Mouse (Mus musculus) gonadal fat pad, adult 2 months (tissue): ENCODE results near the gene Cutc. TPM values are rescaled to one million over a fixed set of nuclear protein-coding genes. Genes with fewer than 3 reads are reported as not detected.

Source experiments
- DNase-seq: peaks from one replicate; pipeline ENCODE4 v3.0.0-alpha.2; 2012; ENCODE audit warnings: low read depth
- polyA plus RNA-seq: library from polyadenylated mRNA; depleted of rRNA; stranded (reverse); fragments of >200 nt; gene quantifications from 2 replicates; pipeline ENCODE4 v1.2.3, GENCODE M21; 2012

The Cutc gene
- polyA plus RNA-seq, 1 experiment: 9.6 TPM

DNA sequence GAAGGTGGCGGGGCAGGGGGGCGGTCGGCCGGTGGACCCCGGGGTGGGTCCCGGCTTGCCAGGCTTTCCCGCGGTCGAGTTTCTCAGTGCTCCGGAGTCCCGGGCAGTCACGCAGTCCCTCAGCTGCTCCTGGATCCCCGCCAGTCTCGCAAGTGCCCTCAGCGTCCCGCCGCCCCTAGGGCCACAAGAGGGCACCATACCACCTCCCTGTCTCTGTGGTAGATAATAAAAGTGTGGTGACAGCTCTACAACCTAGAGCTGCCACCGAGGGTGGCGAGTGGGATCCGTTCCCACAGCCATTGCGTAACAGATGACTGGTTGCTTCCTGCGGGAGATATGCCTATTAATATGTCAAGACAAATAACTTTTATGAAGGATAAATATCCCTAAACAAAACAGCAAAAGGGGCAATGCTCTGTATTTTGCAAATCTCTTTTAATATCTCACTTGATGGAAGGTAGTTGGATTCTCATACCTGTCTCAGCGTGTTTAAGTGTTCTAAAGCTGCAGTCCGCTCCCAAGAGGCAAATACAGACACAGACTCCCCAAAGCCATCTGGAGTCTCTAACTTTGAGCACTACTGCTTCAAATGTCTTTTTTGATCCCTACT lies 535 bp downstream of the Cutc start:
- peak; percentile 45 for DNase-seq

GRCm38 (mm10) chr19:43754237-43754636 lies 1.4 kb downstream of the Cutc start:
- DNase-seq: no peak

GRCm38 (mm10) chr19:43754872-43755271 lies 2.1 kb downstream of the Cutc start:
- DNase-seq: no peak

GRCm38 (mm10) chr19:43760504-43760903 lies 7.7 kb downstream of the Cutc start:
- no peak for DNase-seq

DNA sequence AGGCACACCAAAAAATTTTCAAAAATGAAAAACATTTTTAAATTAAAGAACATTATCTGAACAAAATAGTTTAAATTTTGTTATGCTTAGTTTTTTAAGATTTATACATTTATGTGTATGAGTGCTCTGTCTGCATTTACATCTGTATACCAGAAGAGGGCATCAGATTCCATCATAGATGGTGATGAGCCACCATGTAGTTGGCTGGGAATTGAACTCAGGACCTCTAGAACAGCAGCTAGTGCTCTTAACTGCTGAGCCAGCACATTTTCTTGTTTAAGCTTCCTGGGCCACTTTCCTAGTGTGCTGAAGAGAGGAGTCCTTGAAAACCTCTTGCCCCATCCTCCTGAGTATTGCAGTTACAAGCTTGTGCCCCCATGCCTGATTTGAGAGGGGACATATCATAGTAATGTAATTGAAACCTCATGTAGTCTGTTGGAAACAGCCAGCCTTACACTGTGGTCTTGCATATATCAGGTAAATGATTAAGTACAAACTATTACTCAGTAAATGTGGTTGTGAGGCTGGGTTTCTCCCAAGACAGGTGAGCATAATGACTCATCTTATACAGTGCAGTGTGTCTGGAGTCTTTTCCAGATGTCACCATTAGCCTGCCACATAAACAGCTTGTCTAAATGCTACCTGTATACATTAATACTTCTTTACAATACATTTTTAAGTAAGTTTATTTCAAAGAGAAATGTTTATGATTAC lies 8.9 kb downstream of the Cutc start:
- no peak for DNase-seq

DNA sequence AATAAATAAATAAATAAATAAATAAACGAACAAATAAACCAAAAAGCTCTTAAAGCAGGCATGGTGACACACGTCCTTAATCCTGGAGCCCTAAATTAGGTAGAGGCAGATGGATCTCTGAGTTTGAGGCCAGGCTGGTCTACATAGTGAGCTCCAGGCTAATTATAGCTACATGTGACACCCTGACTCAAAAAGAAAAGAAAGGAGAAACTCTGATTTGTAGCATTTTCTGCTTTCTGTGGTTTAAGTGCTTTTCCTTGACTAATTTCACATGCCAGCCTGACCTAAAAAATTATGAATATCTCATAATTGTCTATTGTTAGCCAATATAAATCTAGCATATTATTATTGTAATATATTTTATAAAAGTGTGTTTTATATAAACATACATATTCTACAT lies 9.6 kb downstream of the Cutc start:
- DNase-seq: no peak

DNA sequence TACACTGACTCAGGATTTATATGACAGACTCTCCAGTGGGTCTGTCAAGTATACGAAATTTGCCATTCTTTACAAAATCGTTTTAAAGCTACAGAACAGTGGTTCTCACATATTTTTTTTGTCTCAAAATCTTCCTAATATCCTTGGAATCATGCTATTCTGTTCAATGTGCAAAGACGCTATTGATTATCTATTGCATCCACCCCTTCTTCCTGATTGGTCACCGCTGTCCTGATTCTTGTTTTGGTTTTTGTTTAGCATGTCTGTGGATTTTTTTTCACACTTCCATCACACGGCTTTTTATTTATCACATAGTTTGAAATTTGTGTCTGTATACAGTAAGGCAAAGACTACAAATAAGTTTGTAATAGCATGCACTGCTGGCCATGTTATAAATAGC lies 13.7 kb downstream of the Cutc start:
- no peak for DNase-seq

DNA sequence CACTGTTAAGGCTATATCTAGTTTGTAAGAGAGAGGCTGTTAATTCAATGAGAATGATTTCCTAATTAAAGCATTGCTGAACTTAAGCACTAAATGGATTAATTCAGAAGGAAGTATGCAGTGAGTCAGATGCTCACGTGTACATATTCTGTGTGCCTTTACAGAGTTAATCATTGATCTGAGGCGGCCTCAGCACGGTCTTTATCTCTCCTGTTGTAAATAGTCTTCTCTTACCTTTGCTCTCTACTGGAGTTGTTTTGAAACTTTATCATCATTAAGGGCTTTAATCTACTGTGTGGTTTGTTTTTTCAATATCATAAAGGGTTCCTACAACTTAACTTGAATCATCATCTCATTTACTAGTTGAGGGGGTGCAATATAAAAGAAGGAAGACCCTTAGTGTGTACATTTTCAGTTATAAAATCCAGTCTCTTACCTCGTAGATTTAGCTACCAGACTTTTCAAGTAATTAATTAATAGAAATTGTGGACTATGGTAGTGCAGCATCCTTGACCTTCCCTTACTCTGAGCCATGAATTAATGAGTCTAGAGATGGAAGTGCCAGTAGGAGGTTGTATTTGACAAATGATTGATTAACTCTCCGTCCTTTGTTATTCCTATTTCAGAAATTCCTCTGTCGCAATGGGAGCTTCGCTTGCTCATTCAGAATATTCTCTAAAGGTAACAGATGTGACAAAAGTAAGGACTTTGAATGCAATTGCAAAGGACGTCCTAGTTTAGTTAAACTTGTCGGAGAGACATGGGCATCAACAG lies 14.9 kb downstream of the Cutc start:
- DNase-seq: no peak

GRCm38 (mm10) chr19:43769366-43769960 lies 16.7 kb downstream of the Cutc start:
- DNase-seq: no peak

DNA sequence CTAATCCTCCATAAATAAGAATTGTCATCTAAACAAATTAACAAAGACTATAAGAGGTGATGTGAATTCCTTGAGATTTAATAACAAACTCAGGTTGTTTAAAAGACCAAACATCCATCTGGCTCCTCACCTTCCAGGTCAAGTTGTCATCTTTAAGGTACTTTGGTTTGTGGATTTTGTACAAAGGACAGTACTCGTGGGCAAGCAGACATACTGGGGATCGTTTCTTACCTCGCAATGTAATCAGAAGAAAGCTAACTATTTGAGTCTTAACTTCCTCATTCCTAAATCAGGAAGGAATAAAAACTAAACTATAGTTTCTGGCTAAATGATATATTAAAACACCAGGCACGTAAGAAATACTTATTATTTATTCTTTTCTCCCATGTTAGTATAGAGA lies 17.8 kb downstream of the Cutc start:
- no peak for DNase-seq

GRCm38 (mm10) chr19:43771499-43771969 lies 18.7 kb downstream of the Cutc start:
- no peak for DNase-seq

DNA sequence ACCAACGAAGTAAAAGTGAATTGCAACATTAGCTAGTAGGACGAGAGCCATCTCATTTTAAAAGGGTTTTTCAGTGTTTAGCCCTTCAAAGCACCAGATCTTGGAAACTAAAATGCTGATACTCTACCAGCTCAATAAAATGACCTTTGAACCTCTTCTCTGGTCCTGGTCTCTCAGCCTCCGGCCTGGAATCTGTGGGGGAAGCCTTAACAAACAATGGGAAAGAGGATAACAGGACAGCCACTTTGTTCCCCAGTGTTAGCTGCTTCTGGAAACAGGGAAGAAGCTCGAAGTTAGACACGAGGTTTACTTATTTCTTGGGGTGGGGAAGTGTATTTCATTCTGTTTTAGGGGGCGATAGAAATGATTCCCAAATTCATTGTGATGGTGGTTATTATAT lies 19.5 kb downstream of the Cutc start:
- no peak for DNase-seq

DNA sequence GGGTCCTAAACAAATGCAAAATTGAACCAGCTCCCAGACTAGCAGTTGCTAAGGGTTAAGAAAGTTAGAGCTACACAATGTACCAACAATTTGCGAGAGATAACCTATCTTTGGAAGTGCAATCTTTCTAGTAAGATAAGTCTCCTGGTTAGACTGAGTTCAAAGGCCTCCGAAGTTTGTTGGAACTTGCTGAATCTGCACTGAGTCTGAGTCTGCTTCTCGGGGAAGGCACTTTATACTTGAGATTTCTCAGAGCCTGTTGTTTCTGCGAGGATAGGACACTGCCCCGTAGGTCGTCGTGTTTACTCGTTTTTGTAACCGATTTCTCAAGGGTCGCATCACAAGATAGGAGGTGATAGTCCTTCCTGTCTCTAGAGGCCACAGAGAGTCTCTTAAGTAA lies 22.6 kb downstream of the Cutc start:
- DNase-seq: no peak

- no peak for DNase-seq
These were observed 23.8 kb downstream of the Cutc start for GRCm38 (mm10) chr19:43776561-43776960.

DNA sequence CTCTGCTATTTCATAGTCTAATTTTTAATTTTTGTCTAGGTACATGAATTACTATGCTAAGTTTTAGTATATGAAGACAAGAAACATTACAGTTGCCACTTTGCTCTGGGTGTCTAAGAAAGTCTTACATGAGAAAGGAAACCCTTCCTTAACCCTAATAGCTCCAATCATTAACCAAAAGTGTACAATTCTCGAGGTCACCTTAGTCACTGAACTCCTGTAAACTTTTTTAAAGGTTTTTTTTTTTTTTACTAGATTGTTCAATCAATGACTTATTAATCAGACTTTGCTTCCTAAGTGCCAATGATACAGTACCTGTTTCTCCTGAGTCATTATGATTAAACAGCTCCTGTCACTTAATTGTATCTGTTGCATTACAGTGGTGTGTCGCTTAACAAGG lies 24.5 kb downstream of the Cutc start:
- no peak for DNase-seq

DNA sequence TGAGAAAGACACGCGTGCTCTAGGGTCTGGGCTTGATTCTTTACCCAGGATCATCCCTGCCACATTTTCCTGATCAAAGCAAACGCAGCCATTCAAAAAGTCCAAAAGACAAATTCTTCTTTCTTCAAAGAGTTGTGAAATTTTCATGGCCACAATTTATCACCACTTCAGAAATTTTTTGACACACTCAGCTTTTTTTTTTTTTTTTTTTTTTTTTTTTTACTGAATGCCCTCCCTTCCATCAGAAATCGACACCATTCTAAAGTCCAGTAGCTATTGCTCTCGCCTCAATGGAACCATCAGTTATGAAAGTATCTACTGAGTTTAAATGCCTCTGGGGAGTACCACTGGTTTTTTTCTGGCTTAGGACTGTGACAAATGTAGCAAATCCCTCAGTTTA lies 27.6 kb downstream of the Cutc start:
- DNase-seq: no peak

DNA sequence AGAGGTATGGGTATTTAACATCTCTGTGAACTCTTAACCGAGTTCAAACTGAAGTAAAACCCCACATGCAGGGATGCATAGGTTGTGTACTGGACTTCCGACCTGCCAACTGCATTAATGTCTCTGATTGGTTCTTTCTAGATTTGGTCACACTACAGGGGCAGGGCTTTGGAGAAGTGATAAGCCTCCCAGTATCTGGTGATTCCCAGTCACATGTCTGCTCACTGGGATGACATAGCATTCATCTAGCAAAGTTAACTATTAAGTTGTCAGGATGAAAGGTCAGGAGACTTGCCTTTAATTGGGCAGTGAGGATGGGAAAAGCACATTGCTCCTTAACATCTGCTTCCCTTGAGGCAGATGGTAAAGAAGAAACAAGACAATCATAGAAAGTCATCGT lies 29.2 kb downstream of the Cutc start, which contains the start of gene Abcc2:
Abcc2 (plus strand) TSS at position 213 of the 400 bp plus-strand sequence.
- DNase-seq: no peak

GRCm38 (mm10) chr19:43784761-43785160 lies 32.0 kb downstream of the Cutc start:
- DNase-seq: no peak

DNA sequence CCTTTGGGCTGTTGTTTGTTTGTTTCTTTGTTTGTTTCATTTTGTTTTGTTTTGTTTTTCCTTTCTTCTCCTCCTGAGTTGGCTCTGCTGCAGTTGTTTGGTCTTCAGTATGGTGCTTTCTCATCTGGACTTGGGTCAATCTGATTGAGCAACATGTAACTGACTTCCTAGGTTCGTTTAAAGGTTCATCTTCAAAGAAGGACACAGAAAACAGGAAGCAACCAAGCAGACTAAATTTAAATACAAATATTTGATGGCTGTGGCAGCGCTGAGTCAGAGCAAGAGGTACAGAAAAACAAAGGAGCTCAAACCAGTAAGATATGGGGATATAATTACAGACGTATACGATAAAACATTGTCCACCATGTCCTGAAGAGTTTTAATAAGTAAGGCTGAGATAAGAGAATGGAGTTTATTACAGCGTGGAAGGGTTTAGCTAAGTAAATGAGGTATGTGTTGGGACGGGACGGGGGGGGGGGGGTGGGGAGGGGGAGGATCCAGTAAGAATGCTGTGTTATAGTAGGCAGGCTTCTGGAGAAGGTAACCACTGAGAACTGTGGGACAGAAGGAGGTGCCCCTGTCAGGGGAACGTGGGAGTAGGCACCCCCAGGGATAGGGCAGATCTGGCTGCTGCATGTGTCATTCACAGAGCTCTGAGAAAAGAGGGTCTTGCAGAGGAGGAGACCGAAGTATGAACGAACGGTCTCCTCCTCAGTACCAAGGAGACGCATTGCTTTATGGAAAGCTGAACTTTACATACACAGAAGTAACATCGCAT lies 33.6 kb downstream of the Cutc start:
- DNase-seq: no peak

GRCm38 (mm10) chr19:43789817-43790216 lies 37.0 kb downstream of the Cutc start:
- peak; percentile 10 for DNase-seq

DNA sequence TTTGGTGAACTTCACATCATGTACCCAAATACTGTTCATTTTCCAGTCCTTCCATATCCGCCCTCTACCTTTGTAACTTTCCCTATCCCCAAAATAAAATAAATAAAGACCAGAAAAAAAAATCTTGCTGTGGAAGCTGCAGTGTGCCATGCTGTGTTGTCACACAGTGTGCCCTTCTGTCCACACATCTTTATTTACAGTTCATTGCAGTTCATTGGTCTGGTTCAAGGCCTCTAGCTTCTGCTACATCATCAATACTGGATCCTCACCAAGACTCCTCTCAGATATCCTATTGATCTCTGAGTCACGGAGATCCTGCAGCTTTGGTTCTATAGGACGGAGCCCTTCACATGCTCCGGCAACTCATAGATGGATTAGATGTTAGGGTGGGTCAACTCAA lies 39.7 kb downstream of the Cutc start:
- no peak for DNase-seq

- no peak for DNase-seq
These were observed 41.2 kb downstream of the Cutc start for GRCm38 (mm10) chr19:43793951-43794350.
